Mouse (Mus musculus): ENCODE measurements around the gene Cfap43.

Cfap43 gene

GRCm38 (mm10) chr19:47795009-47795728 lies 123.9 kb downstream of the Cfap43 start:
- peak; percentile 66 for DNase-seq (ENCODE audit: extremely low spot score, low spot score)

- no peak for DNase-seq (ENCODE audit: extremely low spot score, low spot score)
Measured at GRCm38 (mm10) chr19:47794331-47794730, 124.8 kb downstream of the Cfap43 start.

- no peak for DNase-seq (ENCODE audit: extremely low spot score, low spot score)
Measured at GRCm38 (mm10) chr19:47790316-47791020, 128.6 kb downstream of the Cfap43 start.

GRCm38 (mm10) chr19:47783898-47784297 lies 135.2 kb downstream of the Cfap43 start:
- no peak for DNase-seq (ENCODE audit: extremely low spot score, low spot score)

- no peak for DNase-seq (ENCODE audit: extremely low spot score, low spot score)
Measured at GRCm38 (mm10) chr19:47780972-47781371, 138.1 kb downstream of the Cfap43 start.

GRCm38 (mm10) chr19:47780145-47780544 lies 138.9 kb downstream of the Cfap43 start:
- DNase-seq (ENCODE audit: extremely low spot score, low spot score): no peak

GRCm38 (mm10) chr19:47777847-47778246 lies 141.2 kb downstream of the Cfap43 start:
- DNase-seq (ENCODE audit: extremely low spot score, low spot score): no peak

GRCm38 (mm10) chr19:47755625-47756024 lies 163.5 kb downstream of the Cfap43 start:
- DNase-seq (ENCODE audit: extremely low spot score, low spot score): no peak

GRCm38 (mm10) chr19:47754931-47755330 lies 164.2 kb downstream of the Cfap43 start:
- no peak for DNase-seq (ENCODE audit: extremely low spot score, low spot score)

- no peak for DNase-seq (ENCODE audit: extremely low spot score, low spot score)
Measured at GRCm38 (mm10) chr19:47753921-47754320, 165.2 kb downstream of the Cfap43 start.

GRCm38 (mm10) chr19:47752456-47752855 lies 166.6 kb downstream of the Cfap43 start:
- DNase-seq (ENCODE audit: extremely low spot score, low spot score): no peak

- no peak for DNase-seq (ENCODE audit: extremely low spot score, low spot score)
Measured at GRCm38 (mm10) chr19:47750391-47750790, 168.7 kb downstream of the Cfap43 start.

- no peak for DNase-seq (ENCODE audit: extremely low spot score, low spot score)
Measured at GRCm38 (mm10) chr19:47748950-47749349, 170.1 kb downstream of the Cfap43 start.

GRCm38 (mm10) chr19:47747072-47747471 lies 172.0 kb downstream of the Cfap43 start:
- DNase-seq (ENCODE audit: extremely low spot score, low spot score): no peak

GRCm38 (mm10) chr19:47731931-47732330 lies 187.2 kb downstream of the Cfap43 start:
- DNase-seq (ENCODE audit: extremely low spot score, low spot score): no peak

- DNase-seq (ENCODE audit: extremely low spot score, low spot score): peak; percentile 99
Measured at GRCm38 (mm10) chr19:47731071-47731881, 187.8 kb downstream of the Cfap43 start, which contains the start of gene Sfr1. Sfr1 (plus strand) TSS chr19:47731682.

- peak; percentile 81 for DNase-seq (ENCODE audit: extremely low spot score, low spot score)
Measured at GRCm38 (mm10) chr19:47730691-47731070, 188.4 kb downstream of the Cfap43 start.

- no peak for DNase-seq (ENCODE audit: extremely low spot score, low spot score)
Measured at GRCm38 (mm10) chr19:47725643-47726140, 193.4 kb downstream of the Cfap43 start.

- DNase-seq (ENCODE audit: extremely low spot score, low spot score): no peak
Measured at GRCm38 (mm10) chr19:47724903-47725302, 194.2 kb downstream of the Cfap43 start.

- DNase-seq (ENCODE audit: extremely low spot score, low spot score): no peak
Measured at GRCm38 (mm10) chr19:47722471-47722870, 196.6 kb downstream of the Cfap43 start.

- no peak for DNase-seq (ENCODE audit: extremely low spot score, low spot score)
Measured at GRCm38 (mm10) chr19:47719147-47719546, 199.9 kb downstream of the Cfap43 start.

GRCm38 (mm10) chr19:47716144-47716543 lies 202.9 kb downstream of the Cfap43 start:
- DNase-seq (ENCODE audit: extremely low spot score, low spot score): no peak
